Mouse (Mus musculus): ENCODE data around the gene Atg13. TPM values are rescaled to one million over a fixed set of nuclear protein-coding genes. Genes with fewer than 3 reads are reported as not detected.

Atg13 gene
- total RNA-seq, 2 experiments from 2014 or later: 33.5 to 64.5 TPM

DNA sequence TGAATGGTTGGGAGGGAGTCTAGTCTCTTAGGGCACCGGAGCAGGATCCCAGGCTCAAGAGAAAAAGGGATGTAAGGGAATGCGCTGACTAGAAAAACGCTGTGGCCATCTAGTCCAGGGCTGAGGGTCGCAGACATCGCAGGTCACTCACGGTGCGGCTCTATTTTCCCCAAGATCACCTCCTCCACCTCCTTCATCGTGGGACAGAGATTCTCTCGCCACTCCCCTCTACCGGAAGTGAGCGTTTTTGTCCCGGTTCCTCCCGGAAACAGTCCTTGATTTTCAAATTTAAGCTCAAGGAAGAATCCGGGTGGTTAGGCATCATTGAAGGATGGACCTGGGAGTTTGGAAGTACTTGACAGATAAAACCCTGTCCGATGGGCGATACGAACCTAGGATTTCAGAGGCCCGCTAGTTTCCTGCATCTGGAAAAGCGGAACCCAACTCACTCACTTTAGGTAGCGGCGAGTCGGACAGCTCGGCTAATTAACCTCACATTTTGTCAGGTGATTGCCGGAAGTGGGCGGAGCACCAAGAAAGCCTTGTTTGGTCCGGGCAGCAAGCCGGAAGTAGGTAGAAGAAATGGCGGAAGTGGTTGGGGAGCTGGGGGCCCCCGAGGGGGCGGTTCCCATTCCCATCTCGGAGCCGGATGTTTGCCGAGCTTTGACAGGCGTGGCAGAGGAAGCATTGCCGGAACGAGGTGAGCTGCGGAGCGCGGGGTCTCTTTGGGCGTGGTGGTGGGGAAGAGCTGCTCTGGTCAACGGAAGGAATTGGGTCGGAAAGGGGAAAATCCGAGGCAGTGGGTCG lies 60.6 kb downstream of the Atg13 start, which contains the start of the genes Zfp408 and Arhgap1:
Zfp408 (minus strand) TSS at position 239 of the 807 bp plus-strand sequence.
Arhgap1 (plus strand) TSS at position 308 of the 807 bp plus-strand sequence.
- DNase-seq (ENCODE audit: low spot score in 2 of 2): peak; percentile 90 to 94

DNA sequence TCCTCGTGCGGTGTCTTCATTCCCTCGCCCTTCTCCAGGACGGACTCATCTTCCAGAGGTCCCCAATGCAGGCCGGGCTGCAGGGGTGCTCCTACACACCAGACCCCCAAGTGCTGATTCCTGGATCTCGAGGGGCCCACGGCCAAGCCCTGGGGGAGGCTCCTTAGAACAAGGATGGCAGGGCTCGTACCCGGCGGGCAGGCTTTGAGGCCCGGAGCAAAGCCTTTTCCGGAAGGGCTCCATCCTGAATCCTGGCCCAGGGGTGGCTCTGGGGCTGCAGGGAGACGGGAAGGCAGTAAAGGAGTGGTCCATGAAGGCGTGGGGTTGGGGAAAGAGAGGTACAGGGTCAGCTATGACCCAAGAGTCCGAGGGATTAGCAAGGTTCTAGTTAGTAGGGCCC lies 61.2 kb downstream of the Atg13 start:
- DNase-seq (ENCODE audit: low spot score in 2 of 2): no peak

DNA sequence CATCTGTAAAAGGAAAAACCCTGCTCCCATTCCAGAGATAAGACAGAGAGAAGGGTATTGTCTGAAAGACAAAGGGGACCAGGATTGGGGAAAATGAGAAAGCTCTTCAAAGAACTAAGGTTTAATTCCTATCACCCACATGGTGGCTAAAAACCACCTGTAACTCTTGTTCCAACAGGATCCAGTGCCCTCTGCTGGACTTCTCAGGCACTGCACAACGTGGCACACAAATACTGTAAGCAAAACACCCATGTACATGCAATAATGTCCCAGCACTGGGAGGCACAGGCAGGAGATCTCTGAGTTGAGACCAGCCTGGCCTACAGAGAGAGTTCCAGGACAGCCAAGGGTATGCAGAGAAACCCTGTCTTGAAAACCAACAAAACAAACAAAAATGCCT lies 63.6 kb downstream of the Atg13 start:
- DNase-seq (ENCODE audit: low spot score in 2 of 2): peak in 1 of 2 experiments; percentile 60

DNA sequence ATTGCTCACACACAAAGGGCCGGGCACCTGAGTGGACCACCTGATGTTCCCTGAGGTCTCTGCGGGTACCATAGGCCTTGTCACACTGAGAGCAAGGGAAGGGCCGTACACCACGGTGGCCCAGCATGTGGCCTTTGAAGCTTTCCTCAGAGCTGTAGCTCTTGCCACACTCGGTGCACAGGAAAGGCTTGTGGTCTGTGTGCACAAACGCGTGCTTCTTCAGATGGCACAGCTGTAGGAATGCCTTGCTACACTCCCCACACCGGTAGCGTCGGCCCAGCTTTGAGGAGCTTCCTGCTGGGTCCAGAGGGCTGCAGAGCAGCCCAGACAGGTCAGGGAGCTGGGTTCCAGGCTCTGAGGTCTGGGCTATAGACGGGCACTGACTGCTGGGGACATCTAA lies 64.6 kb downstream of the Atg13 start:
- DNase-seq (ENCODE audit: low spot score in 2 of 2): no peak

DNA sequence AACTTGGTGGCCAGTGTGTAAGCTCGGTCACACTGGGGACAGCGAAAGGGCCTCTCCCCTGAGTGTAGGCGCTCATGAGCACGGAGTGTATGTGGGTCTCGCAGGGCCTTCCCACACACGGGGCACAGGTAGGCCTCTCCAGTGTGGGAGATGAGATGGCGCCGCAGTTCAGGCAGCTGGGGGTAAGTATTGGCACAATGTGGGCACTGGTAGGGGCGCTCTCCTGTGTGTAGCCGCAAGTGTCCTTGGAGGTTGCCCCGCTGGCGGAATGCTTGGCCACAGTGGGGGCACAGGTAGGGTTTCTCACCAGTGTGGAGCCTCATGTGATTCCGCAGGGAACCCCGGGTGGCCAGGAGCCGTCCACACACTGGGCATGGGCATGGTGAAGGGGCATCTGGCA lies 65.0 kb downstream of the Atg13 start:
- no peak for DNase-seq (ENCODE audit: low spot score in 2 of 2)

DNA sequence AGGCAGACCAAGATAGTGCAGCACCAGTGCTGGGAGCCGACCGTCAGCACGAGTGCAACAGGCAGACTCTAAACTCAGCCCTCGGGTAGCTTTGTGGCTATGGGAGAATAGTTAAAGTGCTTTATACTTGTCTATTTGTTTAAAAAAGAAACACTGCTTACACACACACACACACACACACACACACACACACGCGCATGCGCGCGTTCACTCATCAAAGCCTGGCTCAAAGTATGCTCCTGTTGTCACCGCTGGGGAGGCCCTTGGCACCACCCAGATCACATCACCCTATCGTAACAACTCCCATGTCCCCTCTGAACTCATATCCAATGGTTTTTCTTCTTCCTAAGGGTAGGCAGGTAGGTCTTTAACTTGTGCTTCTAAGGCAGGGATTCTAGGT lies 66.4 kb downstream of the Atg13 start:
- no peak for DNase-seq (ENCODE audit: low spot score in 2 of 2)

DNA sequence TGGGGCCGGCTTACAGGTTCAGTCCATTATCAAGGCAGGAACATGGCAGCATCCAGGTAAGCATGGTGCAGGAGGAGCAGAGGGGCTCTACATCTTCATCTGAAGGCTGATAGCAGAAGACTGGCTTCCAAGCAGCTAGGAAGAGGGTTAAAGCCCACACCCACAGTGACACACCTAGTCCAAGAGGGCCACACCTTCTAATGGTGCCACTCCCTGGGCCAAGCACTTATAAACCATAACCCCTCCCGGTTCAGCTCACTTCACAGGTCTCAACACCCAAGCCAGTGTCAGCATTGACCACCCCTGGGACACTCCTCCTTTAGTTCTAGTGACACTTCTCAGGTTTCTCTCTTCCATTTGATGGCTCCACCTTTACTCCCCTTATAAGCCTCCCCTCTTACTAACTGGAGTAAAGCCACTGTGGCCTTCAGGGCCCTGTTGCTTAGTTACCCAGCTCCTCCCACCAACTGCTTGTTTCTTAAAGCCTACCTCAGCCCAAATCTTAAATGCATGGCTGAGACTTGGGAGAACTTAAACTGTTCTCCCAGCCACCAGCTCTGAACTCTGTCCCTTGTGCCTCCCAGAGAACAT lies 67.5 kb downstream of the Atg13 start:
- DNase-seq (ENCODE audit: low spot score in 2 of 2): no peak

DNA sequence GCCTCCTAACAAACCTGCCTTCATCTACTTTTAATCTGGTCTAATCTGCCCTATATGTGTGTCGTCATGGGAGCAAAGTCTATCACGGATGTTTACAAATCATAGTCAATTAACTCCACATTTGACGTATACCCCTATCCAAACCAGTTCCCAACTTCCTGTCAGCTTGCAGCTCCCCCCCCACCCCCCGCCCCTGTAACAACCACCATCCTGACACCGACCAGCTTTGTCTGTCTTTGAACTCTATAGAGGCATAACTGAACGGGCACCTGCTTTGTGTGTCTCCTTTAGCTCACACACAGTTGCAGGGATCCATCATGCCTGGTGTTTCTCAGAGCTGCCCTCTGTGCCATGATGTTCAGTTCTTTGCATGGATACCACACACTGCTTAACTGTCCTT lies 71.4 kb downstream of the Atg13 start:
- DNase-seq (ENCODE audit: low spot score in 2 of 2): no peak

DNA sequence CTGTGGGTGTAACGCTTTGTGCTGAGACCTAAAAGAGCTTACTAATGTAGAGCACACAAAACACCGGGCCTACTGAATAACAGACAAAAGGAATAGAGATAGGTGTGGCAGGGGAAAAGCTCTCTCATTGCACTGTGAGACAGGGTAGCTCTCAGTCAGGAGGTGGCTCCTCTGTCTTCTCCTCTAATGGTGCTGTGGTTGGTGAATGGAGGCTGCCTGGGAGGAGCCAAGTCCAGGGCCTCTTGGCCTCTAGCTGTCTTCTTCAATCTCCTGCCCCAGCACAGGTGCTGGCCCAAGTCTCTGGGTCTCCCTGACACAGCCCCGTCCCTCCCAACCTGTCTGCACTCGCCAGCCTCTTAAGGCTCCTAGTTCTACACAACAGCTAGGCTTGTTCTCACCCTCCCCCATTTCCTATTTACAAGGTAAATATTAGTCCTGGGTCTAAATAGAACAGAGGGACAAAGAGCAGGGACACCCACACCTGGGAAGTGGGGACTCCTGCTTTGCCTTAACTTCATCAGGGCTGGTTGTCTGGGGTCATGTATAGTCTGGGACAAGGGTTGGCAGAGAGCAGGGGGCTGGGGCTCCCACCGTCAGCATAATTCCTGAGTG lies 73.5 kb downstream of the Atg13 start:
- no peak for DNase-seq (ENCODE audit: low spot score in 2 of 2)

DNA sequence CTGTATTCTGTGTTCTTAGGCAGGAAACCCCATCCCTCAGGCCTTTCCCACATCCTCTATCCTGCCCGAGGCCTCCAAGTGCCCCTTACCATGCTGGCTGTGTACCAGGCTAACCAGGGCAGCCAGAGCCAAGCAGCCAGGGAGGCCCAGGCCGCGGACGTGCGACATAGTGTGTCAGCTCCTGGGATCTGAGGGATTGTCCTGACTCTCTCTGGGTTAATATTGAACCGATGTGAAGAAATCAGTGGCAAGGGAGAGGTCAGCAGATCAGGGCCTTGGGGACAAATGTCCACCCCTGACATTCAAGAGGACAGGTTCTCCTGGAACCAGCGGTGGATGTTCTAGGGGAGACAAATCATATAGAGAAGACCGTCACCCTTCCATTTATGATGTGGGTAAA lies 74.1 kb downstream of the Atg13 start, which contains the start of gene F2:
F2 (minus strand) TSS at position 186 of the 400 bp plus-strand sequence.
- DNase-seq (ENCODE audit: low spot score in 2 of 2): no peak

DNA sequence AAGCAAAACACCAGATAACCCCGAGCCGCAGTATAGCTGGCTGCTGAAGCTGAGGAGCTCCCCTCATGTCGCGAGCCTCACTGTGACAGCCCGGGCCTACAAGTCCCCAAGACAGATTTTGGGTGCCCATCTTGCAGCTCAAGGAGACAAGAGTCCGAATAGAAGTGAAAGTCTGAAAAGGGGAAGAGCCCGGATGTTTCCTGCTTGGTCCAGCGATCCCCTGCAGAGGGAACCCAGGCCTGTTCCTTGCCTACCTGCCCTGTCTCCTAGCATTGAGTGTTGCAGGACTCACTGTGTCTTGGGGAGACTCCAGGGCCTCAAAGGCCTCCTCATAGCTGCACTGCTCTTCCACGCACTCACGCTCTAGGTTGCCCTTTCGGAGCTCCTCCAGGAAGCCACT lies 74.9 kb downstream of the Atg13 start:
- DNase-seq (ENCODE audit: low spot score in 2 of 2): no peak

DNA sequence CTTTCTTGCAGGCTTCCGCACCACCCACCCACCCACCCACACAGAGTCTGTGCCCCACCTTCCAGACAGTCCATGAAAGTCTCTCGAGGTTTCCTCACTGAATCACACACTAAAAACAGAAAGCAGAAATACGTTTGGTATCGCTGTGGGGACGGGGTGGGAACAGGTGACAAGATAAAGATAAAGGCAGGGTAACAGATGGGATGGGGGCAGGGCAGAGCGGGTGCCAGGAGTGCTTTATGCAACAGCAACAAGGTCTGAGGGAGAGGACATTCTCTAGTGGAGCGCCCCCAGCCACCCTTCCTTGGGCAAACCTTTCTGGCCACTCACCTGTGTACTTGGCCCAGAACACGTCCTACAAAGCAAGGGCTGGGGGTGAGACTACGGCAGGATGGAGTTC lies 75.5 kb downstream of the Atg13 start:
- peak in 1 of 2 experiments; percentile 11 for DNase-seq (ENCODE audit: low spot score in 2 of 2)

DNA sequence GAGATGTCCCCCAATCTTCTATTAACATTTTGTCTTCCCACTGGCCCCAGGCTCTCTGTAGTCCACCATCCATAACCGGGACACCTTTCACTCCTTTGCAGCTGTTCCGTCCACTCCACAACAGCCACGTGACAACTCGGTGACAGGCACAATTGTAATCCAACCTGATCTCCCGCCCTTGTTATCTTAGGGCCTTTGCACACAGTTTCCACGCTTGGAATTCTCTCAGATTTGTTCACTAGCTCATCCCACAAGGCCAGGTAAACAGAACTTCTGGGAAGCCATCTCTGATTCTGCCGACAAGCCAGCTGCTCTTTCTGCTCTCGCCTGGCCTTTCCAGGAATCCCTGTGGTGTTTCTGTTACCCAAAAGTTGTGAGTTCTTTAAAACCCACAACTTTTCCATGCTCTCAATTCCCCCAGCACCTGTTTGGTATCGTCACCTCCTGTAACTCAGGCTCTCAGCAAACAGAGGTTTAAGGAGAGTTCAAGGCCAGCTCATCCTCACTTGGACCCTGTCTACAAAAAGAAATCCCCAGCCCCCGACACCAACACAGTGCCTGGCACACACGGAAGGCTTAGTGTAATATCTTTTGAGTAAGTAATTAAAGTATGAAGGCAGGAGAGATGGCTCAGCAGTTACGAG lies 76.9 kb downstream of the Atg13 start:
- no peak for DNase-seq (ENCODE audit: low spot score in 2 of 2)

DNA sequence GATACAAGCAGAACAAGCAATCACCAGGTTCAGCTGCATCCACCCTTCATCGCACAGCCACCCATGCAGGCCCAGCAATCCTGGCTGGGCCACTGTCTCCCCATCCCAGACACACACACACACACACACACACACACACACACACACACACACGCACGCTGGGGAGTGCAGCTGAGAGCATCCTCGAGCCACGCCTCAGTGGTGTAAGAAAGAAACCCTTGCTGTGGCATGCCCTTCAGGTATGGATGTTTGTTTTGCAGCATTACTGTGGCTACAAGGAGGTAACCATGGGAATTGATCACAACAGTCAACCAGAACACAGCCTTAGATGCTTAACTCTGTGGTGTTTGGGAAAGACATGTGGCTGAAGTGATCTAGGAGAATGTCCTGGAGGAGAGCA lies 78.1 kb downstream of the Atg13 start:
- DNase-seq (ENCODE audit: low spot score in 2 of 2): peak in 1 of 2 experiments; percentile 13

DNA sequence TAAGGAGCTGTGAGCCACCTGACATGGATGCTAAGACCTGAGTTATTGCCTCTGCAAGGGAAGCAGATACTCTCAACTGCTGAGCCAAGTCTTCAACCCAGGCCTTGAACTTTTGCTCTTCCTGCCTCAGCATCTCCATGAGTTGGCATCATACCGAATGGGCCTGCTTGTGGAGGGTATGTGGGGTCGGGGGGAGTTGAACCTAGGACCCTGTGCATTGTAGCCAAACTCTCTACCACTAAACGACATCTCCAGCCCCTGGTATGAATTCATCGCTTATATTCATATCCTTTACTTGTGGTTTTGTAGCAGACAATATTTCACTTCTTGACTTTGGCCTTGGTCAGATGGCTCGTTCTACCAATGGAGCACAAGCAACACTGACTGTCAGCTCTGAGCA lies 78.5 kb downstream of the Atg13 start:
- no peak for DNase-seq (ENCODE audit: low spot score in 2 of 2)

DNA sequence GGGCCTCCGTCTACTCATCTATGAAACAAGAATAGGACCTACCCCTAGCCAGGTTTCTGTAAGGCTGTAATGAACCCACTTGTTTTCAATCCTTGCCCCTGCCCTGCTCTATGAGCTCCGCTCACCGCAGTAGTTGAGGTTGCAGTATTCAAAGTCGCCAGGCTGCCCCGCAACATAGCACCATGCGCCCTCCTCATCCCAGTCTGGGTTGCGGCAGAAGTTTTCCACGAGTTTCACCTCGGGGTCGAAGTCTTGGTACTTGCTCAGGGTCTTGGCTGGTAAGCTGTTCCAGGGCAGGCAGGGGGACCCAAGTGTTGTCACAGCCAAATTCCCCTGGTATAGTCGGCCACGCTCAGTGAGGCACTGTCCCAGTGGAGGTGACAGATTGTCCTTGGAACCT lies 80.0 kb downstream of the Atg13 start:
- no peak for DNase-seq (ENCODE audit: low spot score in 2 of 2)

DNA sequence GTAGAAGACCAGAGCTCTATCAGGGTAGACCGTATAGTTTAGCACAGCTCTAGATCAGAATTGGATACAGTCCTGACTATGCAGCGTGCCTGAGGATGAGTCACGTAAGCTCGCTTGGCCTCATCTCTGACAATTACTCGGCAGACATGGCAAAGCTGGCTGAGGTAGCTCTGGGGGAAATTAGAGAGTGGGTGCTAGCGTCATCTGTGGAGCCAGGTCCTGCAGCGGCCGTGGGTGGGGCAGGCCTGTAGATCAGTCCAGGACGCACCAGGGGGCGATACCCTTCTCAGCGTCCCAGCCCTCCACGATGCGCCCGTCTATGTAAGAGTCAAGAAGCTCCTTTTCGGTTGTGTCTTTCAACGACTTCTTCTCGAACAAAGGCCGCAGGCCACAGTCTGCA lies 80.7 kb downstream of the Atg13 start:
- DNase-seq (ENCODE audit: low spot score in 2 of 2): no peak

DNA sequence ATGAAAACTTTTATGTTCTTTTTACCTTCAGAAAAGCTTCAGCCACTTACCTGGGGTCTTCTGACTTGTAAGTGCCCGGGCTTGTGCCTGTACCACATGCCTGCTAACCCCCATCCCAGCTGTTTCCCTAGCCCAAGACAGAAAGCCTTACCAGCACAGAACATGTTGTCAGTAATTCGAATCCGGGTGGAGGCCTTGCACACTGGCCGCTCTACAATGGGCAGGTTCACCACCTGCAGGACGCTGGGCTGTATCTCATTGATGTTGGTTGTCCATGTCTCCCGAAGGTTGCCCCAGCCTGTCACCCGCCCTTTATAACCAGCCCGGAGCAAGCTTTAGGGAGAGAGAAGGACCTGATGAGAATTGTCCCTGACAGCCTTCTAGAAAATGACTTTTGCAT lies 82.2 kb downstream of the Atg13 start:
- no peak for DNase-seq (ENCODE audit: low spot score in 2 of 2)

DNA sequence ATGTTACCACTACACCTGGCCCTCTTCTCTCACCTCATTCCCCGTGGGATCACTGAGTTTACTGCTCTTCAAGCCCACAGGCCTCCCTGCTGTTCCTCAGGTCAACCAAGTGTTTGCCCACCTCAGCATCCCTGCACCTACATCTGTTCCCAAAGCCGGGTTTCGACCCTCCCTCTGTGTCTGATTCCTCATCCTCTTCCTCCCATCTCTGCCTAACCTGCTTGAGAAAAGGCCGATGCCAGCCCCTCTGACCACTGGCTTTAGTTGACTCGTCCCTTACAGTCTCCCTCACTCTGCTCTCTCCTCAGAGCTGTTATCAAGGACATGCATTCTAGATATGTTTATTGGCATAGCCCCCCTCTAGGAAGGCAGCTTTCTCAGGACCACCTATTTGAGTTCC lies 82.9 kb downstream of the Atg13 start:
- no peak for DNase-seq (ENCODE audit: low spot score in 2 of 2)
